Mouse (Mus musculus) liver, embryonic 14.5 days (tissue): Measurements from ENCODE around the gene Ccdc78. TPM values are rescaled to one million over a fixed set of nuclear protein-coding genes. Genes with fewer than 3 reads are reported as not detected.

Experiments used
- ATAC-seq: fragments of 200-750 bp; cut with Nextera tagmentation; 2 replicates; pipeline ENCODE4 v1.8.0; 2017; ENCODE audit warnings: moderate number of reproducible peaks, mild to moderate bottlenecking, moderate library complexity; ENCODE audit not compliant: insufficient read depth
- DNase-seq, 3 experiments: peaks; one replicate each; pipeline ENCODE4 v3.0.0-alpha.2; 2012 to 2013; ENCODE audit warnings: low read depth in 3 of 3, low spot score in 3 of 3
- H3K27ac ChIP-seq: fragments of 300-500 bp; sonication (generic); 2 replicates; pipeline ENCODE4 v1.5.1; 2014; ENCODE audit warnings: moderate library complexity, mild to moderate bottlenecking, control low read depth, inconsistent platforms
- H3K27me3 ChIP-seq: fragments of 300-500 bp; sonication (generic); 2 replicates; pipeline ENCODE4 v1.6.1; 2014; ENCODE audit warnings: mild to moderate bottlenecking, low read length, moderate library complexity; ENCODE audit not compliant: control insufficient read depth, insufficient read depth
- H3K36me3 ChIP-seq: fragments of 300-500 bp; sonication (generic); replicated peaks from 2 replicates; pipeline ENCODE4 v1.6.1; 2014; ENCODE audit warnings: low read depth; ENCODE audit not compliant: control insufficient read depth, insufficient read depth
- H3K4me1 ChIP-seq, 2 experiments: fragments of 200-500 bp in 1 of 2; fragments of 300-500 bp in 1 of 2; sonication (generic) in 1 of 2; replicated peaks; 2 replicates each; pipeline ENCODE4 v1.6.1; 2012 to 2014; ENCODE audit warnings: antibody characterized with exemption in 1 of 2, inconsistent platforms in 1 of 2, low read length in 1 of 2; ENCODE audit not compliant: control insufficient read depth in 2 of 2, insufficient read depth in 2 of 2
- H3K4me2 ChIP-seq: fragments of 300-500 bp; sonication (generic); 2 replicates; pipeline ENCODE4 v1.6.1; 2014; ENCODE audit warnings: low read depth, mild to moderate bottlenecking, control low read depth, moderate library complexity
- H3K4me3 ChIP-seq, 2 experiments: fragments of 200-500 bp in 1 of 2; fragments of 300-500 bp in 1 of 2; sonication (generic) in 1 of 2; 2 replicates each; pipeline ENCODE4 v1.5.1; 2012 to 2014; ENCODE audit warnings: low read depth in 2 of 2, low read length in 2 of 2, mild to moderate bottlenecking in 2 of 2, control low read depth in 1 of 2, inconsistent platforms in 1 of 2, moderate library complexity in 1 of 2; ENCODE audit not compliant: insufficient read depth in 1 of 2
- H3K9ac ChIP-seq: fragments of 300-500 bp; sonication (generic); replicated peaks from 2 replicates; pipeline ENCODE4 v1.6.1; 2014; ENCODE audit warnings: mild to moderate bottlenecking, control low read depth, moderate library complexity
- H3K9me3 ChIP-seq: fragments of 300-500 bp; sonication (generic); 2 replicates; pipeline ENCODE4 v1.6.1; 2016; ENCODE audit warnings: low read length, mixed read lengths; ENCODE audit not compliant: control insufficient read depth
- CTCF ChIP-seq: IDR thresholded peaks from 2 replicates; pipeline ENCODE4 v1.5.1; 2016; ENCODE audit warnings: antibody characterized with exemption, low read depth, control low read depth
- EP300 ChIP-seq: IDR thresholded peaks from 2 replicates; pipeline ENCODE4 v1.6.1; 2016; ENCODE audit warnings: antibody characterized with exemption, low read depth
- WGBS: fragments of 180-500 bp; shearing (Covaris S2); extraction: QIAGEN DNeasy Blood & Tissue Kit; methylation state at CpG from one replicate; pipeline ENCODE4 v1.1.7; 2014; ENCODE audit not compliant: insufficient replicate concordance; 5-methylcytosine and 5-hydroxymethylcytosine counted together
- polyA plus RNA-seq, 2 experiments: library from polyadenylated mRNA; depleted of rRNA in 1 of 2; stranded (reverse) in 1 of 2; unstranded in 1 of 2; fragments of >200 nt; fragmentation: Nextera tagmentation in 1 of 2; extraction: Ambion mirVana in 1 of 2; gene quantifications; 2 replicates each; pipeline versions ENCODE4 v1.2.1 to v1.2.3; 2012 to 2014

The Ccdc78 gene
- polyA plus RNA-seq, 2 experiments, result 0.02 TPM; not detected in 1

DNA sequence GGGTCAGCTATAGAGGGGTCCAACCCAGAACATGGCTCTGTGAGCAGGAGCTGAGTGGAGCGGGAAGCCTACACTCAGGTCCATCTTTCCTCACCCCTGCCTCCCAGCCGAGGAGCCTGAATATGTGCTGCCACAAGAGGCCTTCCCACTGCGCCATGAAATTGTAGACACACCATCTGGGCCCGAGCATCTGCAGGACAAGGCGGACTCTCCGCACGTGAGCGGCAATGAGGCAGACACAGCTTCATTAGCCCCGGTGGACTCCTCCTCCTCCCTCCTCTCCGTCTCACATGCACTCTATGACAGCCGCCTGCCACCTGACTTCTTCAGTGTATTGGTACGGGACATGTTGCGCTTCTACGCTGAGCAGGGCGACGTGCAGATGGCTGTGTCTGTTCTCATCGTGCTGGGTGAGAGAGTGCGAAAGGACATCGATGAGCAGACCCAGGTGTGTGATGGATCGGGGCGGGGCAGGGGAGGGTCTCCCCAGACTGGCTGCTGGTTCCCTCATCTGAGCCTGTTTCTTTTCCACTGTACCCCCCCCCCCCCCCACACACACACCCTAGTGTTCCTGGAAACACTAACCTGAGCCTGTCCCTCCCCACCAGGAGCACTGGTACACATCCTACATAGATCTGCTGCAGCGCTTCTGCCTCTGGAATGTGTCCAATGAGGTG lies 41.3 kb downstream of the Ccdc78 start:
- DNase-seq (no peak), ATAC-seq (no peak)
- WGBS, result 84% methylated on average over 22 of the region's 22 CpGs
- no peak overlapping the region for H3K27ac ChIP-seq
- H3K4me2 ChIP-seq, result no peak overlapping the region
- peaks cover 18 to 25% of the 10 kb centered on the region in 2 experiments for H3K4me1 ChIP-seq
- peaks cover 14% of the 10 kb centered on the region for H3K36me3 ChIP-seq
- TF ChIP-seq EP300 (no peak), CTCF (no peak)
- H3K4me3 ChIP-seq, result no peak overlapping the region
- no peaks in the 10 kb centered on the region for H3K9me3 ChIP-seq
- no peak overlapping the region for H3K9ac ChIP-seq
- no peaks in the 10 kb centered on the region for H3K27me3 ChIP-seq

DNA sequence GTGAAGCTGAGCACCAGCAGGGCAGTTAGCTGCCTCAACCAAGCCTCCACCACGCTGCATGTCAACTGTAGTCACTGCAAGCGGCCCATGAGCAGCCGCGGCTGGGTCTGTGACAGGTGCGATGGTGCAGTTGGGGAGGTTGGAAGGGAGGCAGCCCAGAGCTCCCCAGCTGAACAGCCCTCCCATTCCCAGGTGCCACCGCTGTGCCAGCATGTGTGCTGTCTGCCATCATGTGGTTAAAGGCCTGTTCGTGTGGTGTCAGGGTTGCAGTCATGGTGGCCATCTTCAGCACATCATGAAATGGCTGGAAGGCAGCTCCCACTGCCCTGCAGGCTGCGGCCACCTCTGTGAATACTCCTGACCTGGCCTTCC lies 41.8 kb downstream of the Ccdc78 start:
- 80% methylated on average over 8 of the region's 8 CpGs for WGBS
- H3K27me3 ChIP-seq, result no peaks in the 10 kb centered on the region
- no peak overlapping the region for H3K27ac ChIP-seq
- peaks cover 14% of the 10 kb centered on the region for H3K36me3 ChIP-seq
- H3K4me3 ChIP-seq, result peak overlapping the region; percentile 64 to 72; a peak in 2 of 4 replicates
- no peaks in the 10 kb centered on the region for H3K9me3 ChIP-seq
- ATAC-seq (no peak), DNase-seq (no peak)
- TF ChIP-seq CTCF (no peak), EP300 (no peak)
- H3K9ac ChIP-seq, result no peak overlapping the region
- peak overlapping the region; percentile 70 for H3K4me2 ChIP-seq
- peaks cover 18 to 22% of the 10 kb centered on the region in 2 experiments for H3K4me1 ChIP-seq

DNA sequence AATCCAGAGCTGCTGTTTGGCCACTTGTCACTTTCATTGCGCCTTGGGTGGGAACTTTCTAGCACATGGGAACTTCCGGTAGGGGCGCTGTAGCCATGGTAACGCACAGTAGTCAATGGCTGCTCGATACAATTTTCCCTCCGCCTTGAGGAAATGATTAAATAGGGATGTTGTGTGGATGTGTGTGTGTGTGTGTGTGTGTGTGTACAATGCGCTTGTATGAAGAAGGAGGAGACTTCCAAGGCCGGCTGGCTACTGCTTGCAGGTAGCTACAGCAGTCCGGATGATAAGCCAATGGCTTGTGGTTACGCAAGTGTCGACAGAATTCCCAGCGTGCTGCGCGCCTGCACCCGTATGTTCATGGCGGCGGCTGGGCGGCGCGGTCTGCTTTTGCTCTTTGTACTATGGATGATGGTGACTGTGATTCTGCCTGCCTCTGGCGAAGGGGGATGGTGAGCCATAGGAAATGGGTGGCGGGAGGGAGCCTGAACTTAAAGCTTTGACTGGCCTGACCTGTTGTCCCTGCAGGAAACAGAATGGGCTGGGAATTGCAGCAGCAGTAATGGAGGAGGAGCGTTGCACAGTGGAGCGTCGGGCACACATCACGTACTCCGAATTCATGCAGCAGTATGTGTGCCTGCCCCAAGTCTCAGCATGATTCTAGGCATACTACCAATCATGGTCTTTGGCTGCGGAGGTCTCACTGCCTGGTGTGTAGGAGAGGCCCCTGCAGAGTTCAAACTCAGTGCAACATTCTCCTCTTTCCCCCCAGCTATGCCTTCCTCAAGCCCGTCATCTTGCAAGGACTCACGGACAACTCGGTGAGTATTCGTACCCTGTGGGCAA lies 42.6 kb downstream of the Ccdc78 start, which contains the start of gene Jmjd8:
Jmjd8 (plus strand) TSS at position 156 of the 846 bp plus-strand sequence.
- Histone ChIP-seq H3K27me3 (no peaks in the 10 kb centered on the region), H3K4me1 (peaks cover 18 to 23% of the 10 kb centered on the region in 2 experiments), H3K36me3 (peaks cover 14% of the 10 kb centered on the region), H3K9me3 (no peaks in the 10 kb centered on the region), H3K4me3 (peak within 1 kb of the TSS; percentile 64 to 72), H3K9ac (peak within 1 kb of the TSS; percentile 67), H3K4me2 (peak within 1 kb of the TSS; percentile 70), H3K27ac (peak within 1 kb of the TSS; percentile 38)
- WGBS, result 1% methylated on average over 32 of the region's 32 CpGs
- ATAC-seq (0 out of 2 replicates have a peak, but pooled peaks have one; percentile 11), DNase-seq (peak; percentile 59 to 69 (median 64))
- TF ChIP-seq CTCF (peak; percentile 67), EP300 (no peak)

- WGBS, result 33% methylated on average over 8 of the region's 8 CpGs
- peak overlapping the region; percentile 67 for H3K9ac ChIP-seq
- peak overlapping the region; percentile 70 for H3K4me2 ChIP-seq
- DNase-seq (no peak), ATAC-seq (no peak)
- peak overlapping the region; percentile 64 to 72 for H3K4me3 ChIP-seq
- H3K27ac ChIP-seq, result peak overlapping the region; percentile 38; the same call in 1 of the 2 replicates
- no peak for TF ChIP-seq CTCF
- TF ChIP-seq EP300, result no peak
- peaks cover 14% of the 10 kb centered on the region for H3K36me3 ChIP-seq
- no peaks in the 10 kb centered on the region for H3K27me3 ChIP-seq
- H3K9me3 ChIP-seq, result no peaks in the 10 kb centered on the region
- peaks cover 12 to 17% of the 10 kb centered on the region in 2 experiments for H3K4me1 ChIP-seq
Measured at GRCm38 (mm10) chr17:25829558-25830017, 43.2 kb downstream of the Ccdc78 start.

- H3K4me1 ChIP-seq, result peaks cover 8 to 16% of the 10 kb centered on the region in 2 experiments
- H3K36me3 ChIP-seq, result peaks cover 14% of the 10 kb centered on the region
- ATAC-seq, result no peak
- DNase-seq, result no peak
- no peak overlapping the region for H3K27ac ChIP-seq
- no peak overlapping the region for H3K9ac ChIP-seq
- WGBS, result 66% methylated on average over 4 of the region's 4 CpGs
- peak overlapping the region; percentile 70 for H3K4me2 ChIP-seq
- TF ChIP-seq CTCF, result no peak
- TF ChIP-seq EP300, result no peak
- no peaks in the 10 kb centered on the region for H3K27me3 ChIP-seq
- no peaks in the 10 kb centered on the region for H3K9me3 ChIP-seq
- no peak overlapping the region; a peak in 1 of 4 replicates for H3K4me3 ChIP-seq
Measured at GRCm38 (mm10) chr17:25830200-25830753, 43.9 kb downstream of the Ccdc78 start.
